Mouse (Mus musculus) CH12.LX (cell line): ENCODE data around the gene Vamp2.

Source experiments
- CTCF ChIP-seq, 2 experiments: IDR thresholded peaks in 1 of 2; conservative IDR thresholded peaks in 1 of 2; 2 replicates each; pipeline ENCODE4 v1.5.1; 2011 to 2012; ENCODE audit warnings: low read depth in 2 of 2, low read length in 2 of 2, improper control_type of control experiment in 1 of 2, inconsistent platforms in 1 of 2, mild to moderate bottlenecking in 1 of 2, moderate library complexity in 1 of 2
- RCOR1 ChIP-seq: conservative IDR thresholded peaks from 2 replicates; pipeline ENCODE4 v1.6.1; 2012; ENCODE audit warnings: low read depth, mild to moderate bottlenecking, inconsistent platforms, low read length, improper control_type of control experiment
- USF1 ChIP-seq: IDR thresholded peaks from 2 replicates; pipeline ENCODE4 v1.6.1; 2014; ENCODE audit warnings: low read depth, mild to moderate bottlenecking, inconsistent platforms, low read length, improper control_type of control experiment
- ZC3H11A ChIP-seq: IDR thresholded peaks from 2 replicates; pipeline ENCODE4 v1.6.1; 2012; ENCODE audit warnings: low read depth, mild to moderate bottlenecking, inconsistent platforms, low read length, improper control_type of control experiment

GRCm38 (mm10) chr11:69073065-69073888 lies 15.0 kb upstream of the Vamp2 start:
- TF ChIP-seq USF1 (no peak), CTCF (conservative IDR thresholded peaks at IDR 0.05 in 1 of 2, IDR thresholded peaks at IDR 0.05 in 1 of 2; ENCODE audit: low read depth in 2 of 2, low read length in 2 of 2) (no peak; a peak in 1 of 4 replicates), RCOR1 (peak; percentile 99), ZC3H11A (no peak; the same call in 1 of the 2 replicates)
